Mouse (Mus musculus) spleen, postnatal 36 days (tissue): Measurements from ENCODE around the gene Txndc17.

ENCODE experiments used
- DNase-seq, 2 experiments: peaks; one replicate each; pipeline ENCODE4 v3.0.0; 2022; ENCODE audit warnings: low spot score in 2 of 2, mixed read lengths in 1 of 2

Txndc17 gene

GRCm38 (mm10) chr11:72221278-72221677 lies 13.9 kb downstream of the Txndc17 start:
- peak; percentile 60 to 66 for DNase-seq

GRCm38 (mm10) chr11:72223414-72223813 lies 16.1 kb downstream of the Txndc17 start:
- no peak for DNase-seq

GRCm38 (mm10) chr11:72224865-72225264 lies 17.5 kb downstream of the Txndc17 start:
- peak; percentile 48 to 52 for DNase-seq

GRCm38 (mm10) chr11:72226020-72226791 lies 18.9 kb downstream of the Txndc17 start:
- no peak for DNase-seq

- no peak for DNase-seq
Observed at GRCm38 (mm10) chr11:72226901-72227300, 19.6 kb downstream of the Txndc17 start.

- DNase-seq = no peak
Observed at GRCm38 (mm10) chr11:72228513-72228912, 21.2 kb downstream of the Txndc17 start.

GRCm38 (mm10) chr11:72232068-72232467 lies 24.7 kb downstream of the Txndc17 start:
- no peak for DNase-seq

- no peak for DNase-seq
Observed at GRCm38 (mm10) chr11:72232991-72233390, 25.6 kb downstream of the Txndc17 start.

GRCm38 (mm10) chr11:72234013-72234412 lies 26.7 kb downstream of the Txndc17 start:
- no peak for DNase-seq

GRCm38 (mm10) chr11:72240062-72240860 lies 32.9 kb downstream of the Txndc17 start:
- no peak for DNase-seq

- DNase-seq = no peak
Observed at GRCm38 (mm10) chr11:72245196-72245753, 37.9 kb downstream of the Txndc17 start.

- no peak for DNase-seq
Observed at GRCm38 (mm10) chr11:72255629-72256028, 48.3 kb downstream of the Txndc17 start.

GRCm38 (mm10) chr11:72256441-72256840 lies 49.1 kb downstream of the Txndc17 start:
- DNase-seq = no peak
